Mouse (Mus musculus) spleen, adult 2 months (tissue): Measurements from ENCODE around the gene Skap1. TPM values are rescaled to one million over a fixed set of nuclear protein-coding genes. Genes with fewer than 3 reads are reported as not detected.
"Not testable (repeated sequence)": the region's sequence is repeated elsewhere in the genome, so short reads cannot be mapped to it uniquely, and the experiment has no call there.

Experiments used
- DNase-seq, 2 experiments: peaks; one replicate each; pipeline versions ENCODE4 v3.0.0 to v3.0.0-alpha.2; 2012 to 2021; ENCODE audit warnings: low spot score in 2 of 2, low read depth in 1 of 2
- H3K27ac ChIP-seq: fragments of 200-500 bp; 2 replicates; pipeline ENCODE4 v1.5.1; 2012; ENCODE audit warnings: low read length, inconsistent platforms; ENCODE audit not compliant: insufficient read depth
- H3K27me3 ChIP-seq: fragments of 200-500 bp; 2 replicates; pipeline ENCODE4 v1.6.1; 2012; ENCODE audit warnings: mild to moderate bottlenecking, moderate library complexity, low read length, inconsistent platforms; ENCODE audit not compliant: control insufficient read depth, insufficient read depth
- H3K36me3 ChIP-seq: fragments of 200-500 bp; 2 replicates; pipeline ENCODE4 v1.6.1; 2012; ENCODE audit warnings: mild to moderate bottlenecking, low read length, inconsistent platforms; ENCODE audit not compliant: control insufficient read depth, insufficient read depth
- H3K4me1 ChIP-seq: fragments of 200-500 bp; 2 replicates; pipeline ENCODE4 v1.6.1; 2011; ENCODE audit warnings: inconsistent platforms; ENCODE audit not compliant: control insufficient read depth, insufficient read depth, insufficient read length
- H3K4me3 ChIP-seq: fragments of 200-500 bp; 2 replicates; pipeline ENCODE4 v1.5.1; 2011; ENCODE audit warnings: mild to moderate bottlenecking, inconsistent platforms; ENCODE audit not compliant: insufficient read depth, insufficient read length; ENCODE audit errors: extremely low read depth
- CTCF ChIP-seq: fragments of 200-500 bp; IDR thresholded peaks from 2 replicates; pipeline ENCODE4 v1.5.1; 2011; ENCODE audit warnings: mild to moderate bottlenecking, inconsistent platforms; ENCODE audit not compliant: insufficient read depth, insufficient read length, insufficient replicate concordance; ENCODE audit errors: extremely low read depth
- POLR2A ChIP-seq: fragments of 200-500 bp; IDR thresholded peaks from 2 replicates; pipeline ENCODE4 v1.6.1; 2011; ENCODE audit warnings: low read depth, low read length, inconsistent platforms
- WGBS: fragments of 180-500 bp; shearing (Covaris S2); methylation state at CpG from one replicate; pipeline ENCODE4 v1.1.7; 2018; 5-methylcytosine and 5-hydroxymethylcytosine counted together
- polyA plus RNA-seq: library from polyadenylated mRNA; depleted of rRNA; stranded (reverse); fragments of >200 nt; gene quantifications from 2 replicates; pipeline ENCODE4 v1.2.3, GENCODE M21; 2012

The Skap1 gene
- polyA plus RNA-seq, 1 experiment, result 22.3 TPM

DNA sequence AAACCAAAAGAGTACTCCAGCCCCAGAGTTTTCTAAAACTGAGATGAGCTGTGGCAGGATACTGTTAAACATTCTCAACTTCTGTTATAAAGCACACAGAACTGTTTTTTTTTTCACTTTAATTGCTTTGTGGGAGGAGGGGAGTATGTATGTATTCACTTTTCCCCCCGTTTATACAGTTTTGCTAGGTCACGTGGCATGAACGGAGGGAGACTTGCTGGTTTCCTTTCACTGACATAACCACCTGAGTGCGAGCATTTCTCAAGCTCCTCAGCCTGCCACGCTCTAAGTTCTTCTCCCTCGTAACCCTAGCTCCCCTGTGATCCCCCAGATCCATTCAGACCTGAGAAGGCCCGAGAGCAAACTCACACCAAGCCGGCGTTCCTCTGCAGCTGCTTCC, 308.0 kb downstream of the Skap1 start:
- Histone ChIP-seq H3K36me3 (peaks cover 39% of the 10 kb centered on the region), H3K4me3 (no peak overlapping the region), H3K27ac (no peak overlapping the region), H3K27me3 (no peaks in the 10 kb centered on the region), H3K4me1 (peaks cover 16% of the 10 kb centered on the region; the same call in 1 of the 2 replicates)
- TF ChIP-seq CTCF (no peak), POLR2A (no peak)
- WGBS, result 93% methylated on average over 9 of the region's 9 CpGs
- no peak for DNase-seq

DNA sequence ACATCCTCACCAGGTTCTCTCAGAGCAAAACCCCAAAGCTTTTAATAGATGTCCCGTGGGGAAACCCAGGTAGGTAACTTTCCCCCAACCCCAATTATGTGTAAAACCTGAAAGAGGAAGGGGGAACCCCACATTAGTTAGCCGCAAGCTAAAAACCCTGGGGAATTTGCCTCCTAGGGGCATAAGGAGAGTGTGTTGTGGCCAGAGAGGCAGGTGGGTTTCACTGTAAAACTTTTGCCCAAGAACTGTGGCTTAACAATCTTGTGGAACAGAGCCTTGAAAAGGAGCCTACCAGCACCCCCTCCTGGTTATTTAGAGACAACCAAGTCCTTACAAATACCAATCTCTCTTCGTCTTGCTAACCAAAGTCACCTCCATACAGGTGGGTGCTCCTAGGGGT, 310.1 kb downstream of the Skap1 start:
- H3K27me3 ChIP-seq, result no peaks in the 10 kb centered on the region
- WGBS, result 40% methylated on average over 3 of the region's 3 CpGs
- peak overlapping the region; percentile 30; the same call in 1 of the 2 replicates for H3K27ac ChIP-seq
- H3K36me3 ChIP-seq, result peaks cover 26% of the 10 kb centered on the region
- DNase-seq, result peak; percentile 30 to 42
- no peak overlapping the region for H3K4me3 ChIP-seq
- peaks cover 16% of the 10 kb centered on the region; the same call in 1 of the 2 replicates for H3K4me1 ChIP-seq
- no peak for TF ChIP-seq CTCF
- TF ChIP-seq POLR2A, result no peak

DNA sequence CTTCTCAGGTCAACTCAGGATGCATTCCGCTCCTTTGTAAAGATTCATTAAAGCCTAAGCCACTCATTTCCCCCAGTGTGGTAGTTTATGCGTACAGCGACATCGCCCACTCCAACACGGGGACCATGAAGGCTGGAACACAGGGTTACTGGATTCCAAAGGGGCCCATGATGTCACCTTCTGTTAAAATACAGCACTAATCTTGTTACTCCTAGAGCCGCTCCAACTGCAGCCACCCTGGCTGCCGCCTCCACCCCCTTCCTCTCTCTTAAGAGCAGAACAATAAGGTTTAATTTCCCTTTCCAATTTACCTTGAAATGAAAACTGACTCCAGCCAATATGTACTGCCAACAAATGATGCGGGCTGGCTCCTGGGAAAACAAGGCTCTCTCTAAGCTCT, 310.7 kb downstream of the Skap1 start:
- no peak for DNase-seq
- 84% methylated on average over 8 of the region's 8 CpGs for WGBS
- Histone ChIP-seq H3K4me3 (no peak overlapping the region), H3K27ac (peak overlapping the region; percentile 30; the same call in 1 of the 2 replicates), H3K27me3 (no peaks in the 10 kb centered on the region), H3K36me3 (peaks cover 25% of the 10 kb centered on the region), H3K4me1 (peaks cover 16% of the 10 kb centered on the region; the same call in 1 of the 2 replicates)
- TF ChIP-seq CTCF, result no peak
- TF ChIP-seq POLR2A, result no peak

- peaks cover 16% of the 10 kb centered on the region; the same call in 1 of the 2 replicates for H3K4me1 ChIP-seq
- 0 out of 2 replicates have a peak overlapping the region, but pooled peaks have one; percentile 12 for H3K27ac ChIP-seq
- DNase-seq, result no peak
- peaks cover 19% of the 10 kb centered on the region for H3K36me3 ChIP-seq
- WGBS, result 46% methylated on average over 7 of the region's 7 CpGs
- no peaks in the 10 kb centered on the region for H3K27me3 ChIP-seq
- no peak overlapping the region for H3K4me3 ChIP-seq
- TF ChIP-seq POLR2A, result no peak
- TF ChIP-seq CTCF, result no peak
Observed at GRCm38 (mm10) chr11:96775665-96776064, 311.3 kb downstream of the Skap1 start.

DNA sequence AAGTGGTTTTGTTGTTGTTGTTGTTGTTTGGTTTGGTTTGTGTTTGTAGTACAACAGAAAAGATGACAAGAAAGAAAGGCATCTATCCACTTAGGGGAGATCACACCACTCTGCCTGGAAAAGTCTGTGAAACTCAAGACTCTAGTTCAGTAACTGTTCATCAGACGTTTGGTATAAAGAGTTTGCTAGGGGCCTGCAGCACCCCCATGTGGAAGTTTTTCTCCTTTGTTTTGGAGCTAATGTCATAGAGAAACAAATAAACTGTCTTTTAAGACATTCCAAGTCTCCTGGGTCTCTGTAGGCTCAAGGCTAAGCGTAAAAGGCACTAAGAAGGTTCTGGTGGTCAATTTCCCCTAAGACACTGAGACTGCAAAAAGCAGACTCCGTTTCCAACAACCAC, 311.7 kb downstream of the Skap1 start:
- TF ChIP-seq CTCF, result no peak
- TF ChIP-seq POLR2A, result no peak
- Histone ChIP-seq H3K36me3 (peaks cover 16% of the 10 kb centered on the region), H3K4me3 (no peak overlapping the region), H3K27ac (no peak overlapping the region), H3K4me1 (peaks cover 16% of the 10 kb centered on the region; the same call in 1 of the 2 replicates), H3K27me3 (no peaks in the 10 kb centered on the region)
- no peak for DNase-seq
- WGBS, result 56% methylated on average over 3 of the region's 3 CpGs

GRCm38 (mm10) chr11:96776968-96777962, 312.9 kb downstream of the Skap1 start, which contains the start of gene Snx11:
TSS of gene Snx11 (minus strand) at chr11:96777559.
- Histone ChIP-seq H3K27me3 (no peaks in the 10 kb centered on the region), H3K27ac (peak within 1 kb of the TSS; percentile 79), H3K4me1 (peaks cover 16% of the 10 kb centered on the region; the same call in 1 of the 2 replicates), H3K4me3 (peak within 1 kb of the TSS; percentile 86), H3K36me3 (peaks cover 7% of the 10 kb centered on the region)
- peak; percentile 97 to 100 for DNase-seq
- WGBS, result 2% methylated on average over 59 of the region's 59 CpGs
- TF ChIP-seq POLR2A, result peak; percentile 87
- TF ChIP-seq CTCF, result peak; percentile 71

GRCm38 (mm10) chr11:96778061-96778627, 313.8 kb downstream of the Skap1 start:
- Histone ChIP-seq H3K4me1 (peaks cover 16% of the 10 kb centered on the region; the same call in 1 of the 2 replicates), H3K4me3 (peak overlapping the region; percentile 86), H3K27ac (peak overlapping the region; percentile 79)
- H3K36me3 ChIP-seq, H3K27me3 ChIP-seq, DNase-seq: not testable (repeated sequence)
- 60% methylated on average over 10 of the region's 10 CpGs for WGBS
